Mouse (Mus musculus) hindbrain, postnatal 0 days (tissue): ENCODE measurements around the gene Gm49387. TPM values are rescaled to one million over a fixed set of nuclear protein-coding genes. Genes with fewer than 3 reads are reported as not detected.

Experiments used
- ATAC-seq: fragments of 200-750 bp; cut with Nextera tagmentation; 2 replicates; pipeline ENCODE4 v1.8.0; 2017; ENCODE audit warnings: mild to moderate bottlenecking, moderate TSS enrichment, moderate library complexity
- DNase-seq: peaks from one replicate; pipeline ENCODE4 v3.0.0-alpha.2; 2015; ENCODE audit warnings: low spot score
- H3K27ac ChIP-seq: fragments of 300-500 bp; sonication (generic); 2 replicates; pipeline ENCODE4 v1.5.1; 2014; ENCODE audit warnings: mild to moderate bottlenecking
- H3K27me3 ChIP-seq: fragments of 300-500 bp; sonication (generic); 2 replicates; pipeline ENCODE4 v1.6.1; 2014; ENCODE audit warnings: low read length, mixed read lengths; ENCODE audit not compliant: insufficient read depth
- H3K36me3 ChIP-seq: fragments of 300-500 bp; sonication (generic); 2 replicates; pipeline ENCODE4 v1.6.1; 2014; ENCODE audit warnings: low read length, mixed read lengths; ENCODE audit not compliant: insufficient read depth
- H3K4me1 ChIP-seq: fragments of 300-500 bp; sonication (generic); 2 replicates; pipeline ENCODE4 v1.6.1; 2014; ENCODE audit warnings: antibody characterized with exemption, low read length, mixed read lengths; ENCODE audit not compliant: insufficient read depth
- H3K4me2 ChIP-seq: fragments of 300-500 bp; sonication (generic); 2 replicates; pipeline ENCODE4 v1.6.1; 2014; ENCODE audit warnings: low read depth, mild to moderate bottlenecking, low read length, moderate library complexity, mixed read lengths
- H3K4me3 ChIP-seq: fragments of 300-500 bp; sonication (generic); 2 replicates; pipeline ENCODE4 v1.5.1; 2014; ENCODE audit warnings: low read length
- H3K9ac ChIP-seq: fragments of 300-500 bp; sonication (generic); replicated peaks from 2 replicates; pipeline ENCODE4 v1.6.1; 2014; ENCODE audit warnings: mild to moderate bottlenecking, low read length, moderate library complexity, mixed read lengths
- H3K9me3 ChIP-seq: fragments of 300-500 bp; sonication (generic); 2 replicates; pipeline ENCODE4 v1.6.1; 2016; ENCODE audit warnings: low read length, mixed read lengths
- CTCF ChIP-seq: IDR thresholded peaks from 2 replicates; pipeline ENCODE4 v1.5.1; 2016; ENCODE audit warnings: antibody characterized with exemption, control low read depth, low read depth
- WGBS: fragments of 180-500 bp; shearing (Covaris S2); extraction: QIAGEN DNeasy Blood & Tissue Kit; methylation state at CpG from one replicate; pipeline ENCODE4 v1.1.7; 2014; 5-methylcytosine and 5-hydroxymethylcytosine counted together
- polyA plus RNA-seq: library from polyadenylated mRNA; unstranded; fragments of >200 nt; fragmentation: Nextera tagmentation; extraction: Ambion mirVana; gene quantifications from 2 replicates; pipeline ENCODE4 v1.2.1, GENCODE M21; 2015
- total RNA-seq: library from RNA; depleted of rRNA; stranded (reverse); fragments of >200 nt; gene quantifications from 2 replicates; pipeline ENCODE4 v1.2.3, GENCODE M21; 2014

The Gm49387 gene
- total and polyA plus RNA-seq, 2 experiments from 2014 or later = not detected

DNA sequence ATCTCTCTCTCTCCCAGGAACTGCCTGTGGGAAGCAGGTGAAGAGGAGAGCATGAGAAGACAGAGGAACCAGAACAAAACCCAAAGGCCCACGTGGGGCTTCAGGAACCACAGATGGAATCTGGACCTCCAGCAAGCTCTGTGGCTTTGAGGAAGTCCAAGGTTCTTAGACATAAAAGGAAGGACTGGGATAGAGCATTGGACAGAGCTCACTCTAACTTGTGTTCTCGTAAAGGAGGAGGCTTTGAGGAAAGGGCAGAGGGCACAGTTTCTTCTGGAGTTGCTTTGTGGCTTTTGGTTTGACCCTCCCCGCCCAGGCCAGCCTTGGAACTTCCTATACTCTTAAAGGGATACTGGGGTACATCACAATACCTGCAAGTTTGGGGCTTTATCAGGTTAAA is 108.0 kb downstream of the Gm49387 start:
- no peak for ATAC-seq
- Histone ChIP-seq H3K27ac (no peak overlapping the region), H3K9ac (no peak overlapping the region), H3K4me2 (no peak overlapping the region), H3K4me1 (no peaks in the 10 kb centered on the region), H3K4me3 (no peak overlapping the region), H3K36me3 (no peaks in the 10 kb centered on the region), H3K27me3 (no peaks in the 10 kb centered on the region), H3K9me3 (no peaks in the 10 kb centered on the region)
- WGBS = 61% methylated on average over 3 of the region's 3 CpGs
- TF ChIP-seq CTCF = no peak
- no peak for DNase-seq

DNA sequence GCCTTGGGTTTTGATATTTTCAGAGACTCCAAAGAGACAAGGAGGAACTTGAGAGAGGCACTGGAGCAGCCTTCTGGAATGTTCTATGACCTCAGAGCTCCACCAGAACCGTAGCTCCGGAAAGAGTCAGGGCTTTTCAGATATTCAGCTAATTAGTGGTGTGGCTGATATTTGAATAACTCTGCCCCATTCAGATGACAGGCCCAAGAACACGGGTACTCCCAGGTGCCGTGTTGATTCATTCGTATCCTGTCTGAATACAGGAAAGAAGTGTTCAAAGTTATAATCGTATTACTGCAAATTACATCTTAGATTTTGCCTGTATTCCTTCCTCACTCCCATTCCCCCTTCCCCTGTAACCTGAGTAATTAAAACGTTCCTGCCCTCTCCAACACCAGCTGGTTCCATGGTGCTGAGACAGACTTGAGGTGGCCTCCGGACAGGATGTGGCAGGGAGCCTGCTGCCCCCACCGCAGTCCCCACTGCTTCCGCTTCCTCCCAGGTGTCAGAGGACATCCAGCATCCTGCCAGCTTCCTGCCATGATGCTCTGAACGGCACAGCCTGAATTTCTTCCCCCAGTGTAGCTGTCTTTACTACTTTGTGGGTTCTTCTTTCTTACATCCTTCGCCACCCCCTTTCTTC is 109.1 kb downstream of the Gm49387 start:
- Histone ChIP-seq H3K9me3 (no peaks in the 10 kb centered on the region), H3K4me1 (no peaks in the 10 kb centered on the region), H3K27me3 (no peaks in the 10 kb centered on the region), H3K9ac (no peak overlapping the region), H3K4me2 (no peak overlapping the region), H3K36me3 (no peaks in the 10 kb centered on the region), H3K27ac (no peak overlapping the region), H3K4me3 (no peak overlapping the region)
- TF ChIP-seq CTCF = no peak
- DNase-seq (no peak), ATAC-seq (no peak)
- WGBS = 79% methylated on average over 12 of the region's 12 CpGs

DNA sequence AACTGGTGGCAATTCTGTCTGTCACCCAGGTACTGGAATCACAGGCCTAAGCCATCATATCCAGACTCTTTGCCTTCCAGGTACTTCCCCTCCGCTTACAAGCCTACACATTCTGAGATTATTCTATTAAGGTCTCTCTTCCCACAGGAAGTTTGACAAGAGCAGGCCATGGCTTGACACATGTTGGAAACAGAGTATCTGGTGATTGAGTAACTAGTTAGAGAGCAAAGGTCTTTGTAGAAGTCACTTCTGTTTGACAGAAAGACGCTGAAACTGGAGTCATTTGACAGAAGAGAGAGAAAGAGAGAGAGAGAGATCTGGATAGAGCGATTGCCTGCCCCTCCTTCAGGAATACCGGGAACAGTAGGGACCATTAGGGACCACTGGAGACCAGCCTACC is 109.8 kb downstream of the Gm49387 start:
- Histone ChIP-seq H3K4me3 (no peak overlapping the region), H3K36me3 (no peaks in the 10 kb centered on the region), H3K27ac (no peak overlapping the region), H3K27me3 (no peaks in the 10 kb centered on the region), H3K9ac (no peak overlapping the region), H3K4me1 (no peaks in the 10 kb centered on the region), H3K4me2 (no peak overlapping the region), H3K9me3 (no peaks in the 10 kb centered on the region)
- DNase-seq (no peak), ATAC-seq (no peak)
- 88% methylated on average over 4 of the region's 4 CpGs for WGBS
- TF ChIP-seq CTCF = no peak

GRCm38 (mm10) chr14:31525040-31525810 is 115.5 kb downstream of the Gm49387 start:
- Histone ChIP-seq H3K27me3 (no peaks in the 10 kb centered on the region), H3K9ac (no peak overlapping the region), H3K4me2 (no peak overlapping the region), H3K4me3 (no peak overlapping the region), H3K36me3 (no peaks in the 10 kb centered on the region), H3K4me1 (no peaks in the 10 kb centered on the region), H3K27ac (no peak overlapping the region), H3K9me3 (no peaks in the 10 kb centered on the region)
- TF ChIP-seq CTCF = no peak
- ATAC-seq = no peak
- 82% methylated on average over 7 of the region's 7 CpGs for WGBS
- DNase-seq = no peak

- no peak for TF ChIP-seq CTCF
- no peak for ATAC-seq
- no peaks in the 10 kb centered on the region for H3K27me3 ChIP-seq
- no peak overlapping the region for H3K9ac ChIP-seq
- H3K4me3 ChIP-seq = no peak overlapping the region
- 80% methylated on average over 2 of the region's 2 CpGs for WGBS
- H3K36me3 ChIP-seq = no peaks in the 10 kb centered on the region
- no peaks in the 10 kb centered on the region for H3K9me3 ChIP-seq
- no peak overlapping the region for H3K4me2 ChIP-seq
- no peak overlapping the region for H3K27ac ChIP-seq
- no peak for DNase-seq
- no peaks in the 10 kb centered on the region for H3K4me1 ChIP-seq
Measured at GRCm38 (mm10) chr14:31521318-31521717, 119.4 kb downstream of the Gm49387 start.

GRCm38 (mm10) chr14:31519165-31519564 is 121.5 kb downstream of the Gm49387 start:
- no peak overlapping the region for H3K4me2 ChIP-seq
- no peaks in the 10 kb centered on the region for H3K36me3 ChIP-seq
- no peak overlapping the region for H3K4me3 ChIP-seq
- peak; percentile 61 for DNase-seq
- H3K9ac ChIP-seq = no peak overlapping the region
- H3K27me3 ChIP-seq = no peaks in the 10 kb centered on the region
- TF ChIP-seq CTCF = peak; percentile 65
- H3K9me3 ChIP-seq = no peaks in the 10 kb centered on the region
- no peaks in the 10 kb centered on the region for H3K4me1 ChIP-seq
- no peak overlapping the region for H3K27ac ChIP-seq
- ATAC-seq = no peak
- 45% methylated on average over 3 of the region's 3 CpGs for WGBS

DNA sequence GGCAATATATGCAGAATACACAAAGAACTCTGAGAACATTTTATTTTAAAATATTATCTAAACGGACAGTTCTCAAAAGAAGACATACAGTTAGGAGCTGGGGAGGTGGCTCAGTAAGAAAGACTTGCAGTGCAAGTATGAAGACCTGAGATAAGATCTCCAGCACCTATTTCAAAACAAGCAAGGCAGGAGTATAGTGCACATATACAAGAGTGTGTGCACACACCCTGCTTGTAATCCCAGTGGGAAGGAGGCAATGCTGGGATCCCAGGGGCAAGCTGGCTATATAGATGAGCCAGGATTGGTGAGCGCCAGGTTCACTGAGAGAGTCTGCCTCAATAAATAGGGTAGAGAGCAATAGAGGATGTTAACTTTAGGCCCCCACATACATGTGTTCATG is 124.8 kb downstream of the Gm49387 start:
- 99% methylated on average over 2 of the region's 2 CpGs for WGBS
- Histone ChIP-seq H3K36me3 (no peaks in the 10 kb centered on the region), H3K9ac (no peak overlapping the region), H3K9me3 (no peaks in the 10 kb centered on the region), H3K27ac (no peak overlapping the region), H3K4me2 (no peak overlapping the region), H3K4me3 (no peak overlapping the region), H3K4me1 (no peaks in the 10 kb centered on the region), H3K27me3 (no peaks in the 10 kb centered on the region)
- no peak for TF ChIP-seq CTCF
- no peak for ATAC-seq
- no peak for DNase-seq
